Mouse (Mus musculus) ES-E14 (cell line): ENCODE results near the gene Chrnd.

Source experiments
- CHD2 ChIP-seq: IDR thresholded peaks from 2 replicates; pipeline ENCODE4 v1.6.1; 2014; ENCODE audit warnings: mild to moderate bottlenecking, low read depth, low read length, inconsistent platforms
- HCFC1 ChIP-seq: IDR thresholded peaks from 2 replicates; pipeline ENCODE4 v1.6.1; 2012; ENCODE audit warnings: low read length, inconsistent platforms, borderline replicate concordance; ENCODE audit not compliant: insufficient read depth
- MAFK ChIP-seq: IDR thresholded peaks from 2 replicates; pipeline ENCODE4 v1.6.1; 2014; ENCODE audit warnings: mild to moderate bottlenecking, low read depth, low read length, inconsistent platforms; ENCODE audit not compliant: insufficient read depth
- ZC3H11A ChIP-seq: IDR thresholded peaks from 2 replicates; pipeline ENCODE4 v1.6.1; 2012; ENCODE audit warnings: low read depth, mild to moderate bottlenecking, inconsistent platforms, low read length, borderline replicate concordance
- ZNF384 ChIP-seq: IDR thresholded peaks from 2 replicates; pipeline ENCODE4 v1.6.1; 2012; ENCODE audit warnings: low read depth, low read length, inconsistent platforms

DNA sequence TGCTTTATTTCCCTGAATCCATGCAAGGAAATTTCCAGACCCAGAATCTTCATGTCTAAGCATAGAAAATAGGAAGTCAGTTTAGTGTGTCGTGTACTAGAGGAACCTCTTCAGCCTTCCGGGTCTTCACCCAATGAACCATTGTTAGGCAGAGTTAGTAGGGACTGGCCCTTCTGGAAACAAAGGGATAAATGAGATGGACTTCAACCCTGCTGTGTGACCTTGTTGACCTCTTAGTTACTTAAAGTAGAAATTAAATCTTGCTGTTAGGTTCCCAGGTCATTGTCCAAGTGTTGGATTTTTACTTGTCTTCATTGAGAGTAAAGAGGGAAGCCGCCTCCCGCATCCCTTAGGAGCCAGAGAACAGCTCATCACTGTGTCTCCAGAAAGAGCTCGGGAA, 40.2 kb downstream of the Chrnd start:
- TF ChIP-seq MAFK = no peak
- TF ChIP-seq HCFC1 = no peak
- no peak for TF ChIP-seq ZNF384
- no peak for TF ChIP-seq ZC3H11A
- peak; percentile 29; the same call in 1 of the 2 replicates for TF ChIP-seq CHD2
